Mouse (Mus musculus): ENCODE measurements at regions not wholly inside any gene's neighbourhood (a gene's known extent, or its start where the extent isn't known, plus 50 kb on each side); places are given as distances from the start of the nearest gene placed in this dataset.
"Not testable (repeated sequence)": the region's sequence is repeated elsewhere in the genome, so short reads cannot be mapped to it uniquely, and the experiment has no call there.

- not testable (repeated sequence) for H3K4me3 ChIP-seq (ENCODE audit: low read depth, low read length); H3K27me3 ChIP-seq (replicated peaks; ENCODE audit: control insufficient read depth, insufficient read depth, low read length); H3K4me2 ChIP-seq; H3K36me3 ChIP-seq (ENCODE audit: control insufficient read depth, insufficient read depth, low read length); H3K9ac ChIP-seq (ENCODE audit: low read depth, low read length); H3K4me1 ChIP-seq (replicated peaks; ENCODE audit: control insufficient read depth, insufficient read depth, low read length); DNase-seq (ENCODE audit: low spot score); ATAC-seq (replicated peaks; ENCODE audit: low FRiP score); H3K27ac ChIP-seq (ENCODE audit: low read depth, low read length); H3K9me3 ChIP-seq (ENCODE audit: control insufficient read depth, low read length)
Measured at GRCm38 (mm10) chr12:115059954-115060353, 987.6 kb upstream of the Zfp386 start.

GRCm38 (mm10) chr12:115067251-115067650 is 980.3 kb upstream of the Zfp386 start:
- Histone ChIP-seq H3K4me1 (replicated peaks; ENCODE audit: control insufficient read depth, insufficient read depth, low read length) (no peaks in the 10 kb centered on the region), H3K4me2 (no peak overlapping the region), H3K9me3 (ENCODE audit: control insufficient read depth, low read length) (no peaks in the 10 kb centered on the region), H3K27ac (ENCODE audit: low read depth, low read length) (no peak overlapping the region), H3K4me3 (ENCODE audit: low read depth, low read length) (no peak overlapping the region), H3K36me3 (ENCODE audit: control insufficient read depth, insufficient read depth, low read length) (no peaks in the 10 kb centered on the region), H3K27me3 (replicated peaks; ENCODE audit: control insufficient read depth, insufficient read depth, low read length) (no peaks in the 10 kb centered on the region), H3K9ac (ENCODE audit: low read depth, low read length) (no peak overlapping the region)
- DNase-seq (ENCODE audit: low spot score) (no peak), ATAC-seq (replicated peaks; ENCODE audit: low FRiP score) (no peak)
- WGBS = 80% methylated on average over 2 of the region's 2 CpGs

GRCm38 (mm10) chr12:115091460-115091859 is 956.1 kb upstream of the Zfp386 start:
- not testable (repeated sequence) for H3K9ac ChIP-seq (ENCODE audit: low read depth, low read length); H3K36me3 ChIP-seq (ENCODE audit: control insufficient read depth, insufficient read depth, low read length); DNase-seq (ENCODE audit: low spot score); ATAC-seq (replicated peaks; ENCODE audit: low FRiP score); H3K4me2 ChIP-seq; H3K4me3 ChIP-seq (ENCODE audit: low read depth, low read length); H3K27me3 ChIP-seq (replicated peaks; ENCODE audit: control insufficient read depth, insufficient read depth, low read length); H3K4me1 ChIP-seq (replicated peaks; ENCODE audit: control insufficient read depth, insufficient read depth, low read length); H3K27ac ChIP-seq (ENCODE audit: low read depth, low read length); H3K9me3 ChIP-seq (ENCODE audit: control insufficient read depth, low read length)
- 68% methylated on average over 2 of the region's 2 CpGs for WGBS

- Histone ChIP-seq H3K27me3 (replicated peaks; ENCODE audit: control insufficient read depth, insufficient read depth, low read length) (no peaks in the 10 kb centered on the region), H3K9me3 (ENCODE audit: control insufficient read depth, low read length) (no peaks in the 10 kb centered on the region), H3K36me3 (ENCODE audit: control insufficient read depth, insufficient read depth, low read length) (no peaks in the 10 kb centered on the region), H3K9ac (ENCODE audit: low read depth, low read length) (no peak overlapping the region), H3K4me1 (replicated peaks; ENCODE audit: control insufficient read depth, insufficient read depth, low read length) (no peaks in the 10 kb centered on the region), H3K4me3 (ENCODE audit: low read depth, low read length) (no peak overlapping the region), H3K4me2 (no peak overlapping the region), H3K27ac (ENCODE audit: low read depth, low read length) (no peak overlapping the region)
- ATAC-seq (replicated peaks; ENCODE audit: low FRiP score) = no peak
- DNase-seq (ENCODE audit: low spot score) = no peak
Measured at GRCm38 (mm10) chr12:115109742-115110141, 937.8 kb upstream of the Zfp386 start.

GRCm38 (mm10) chr12:115119134-115119826 is 928.2 kb upstream of the Zfp386 start:
- not testable (repeated sequence) for H3K27me3 ChIP-seq (replicated peaks; ENCODE audit: control insufficient read depth, insufficient read depth, low read length); H3K9ac ChIP-seq (ENCODE audit: low read depth, low read length); H3K27ac ChIP-seq (ENCODE audit: low read depth, low read length); H3K4me3 ChIP-seq (ENCODE audit: low read depth, low read length); H3K9me3 ChIP-seq (ENCODE audit: control insufficient read depth, low read length); H3K36me3 ChIP-seq (ENCODE audit: control insufficient read depth, insufficient read depth, low read length); H3K4me2 ChIP-seq; ATAC-seq (replicated peaks; ENCODE audit: low FRiP score); H3K4me1 ChIP-seq (replicated peaks; ENCODE audit: control insufficient read depth, insufficient read depth, low read length); DNase-seq (ENCODE audit: low spot score)
- 78% methylated on average over 4 of the region's 4 CpGs for WGBS

- WGBS = 53% methylated on average over 1 of the region's 1 CpGs
Measured at GRCm38 (mm10) chr12:115121259-115121658, 926.3 kb upstream of the Zfp386 start.

GRCm38 (mm10) chr12:115121899-115122298 is 925.6 kb upstream of the Zfp386 start:
- H3K4me3 ChIP-seq (ENCODE audit: low read depth, low read length) = no peak overlapping the region
- DNase-seq (ENCODE audit: low spot score) = no peak

More at GRCm38 (mm10) chr12:115121259-115121658, 926.3 kb upstream of the Zfp386 start:
- no peak overlapping the region for H3K27ac ChIP-seq (ENCODE audit: low read depth, low read length)
- no peak overlapping the region for H3K4me3 ChIP-seq (ENCODE audit: low read depth, low read length)
- no peaks in the 10 kb centered on the region for H3K36me3 ChIP-seq (ENCODE audit: control insufficient read depth, insufficient read depth, low read length)
- H3K9me3 ChIP-seq (ENCODE audit: control insufficient read depth, low read length) = 0 out of 2 replicates have a peak, but pooled peaks cover 2% of the 10 kb centered on the region
- DNase-seq (ENCODE audit: low spot score) (no peak), ATAC-seq (replicated peaks; ENCODE audit: low FRiP score) (no peak)
- H3K9ac ChIP-seq (ENCODE audit: low read depth, low read length) = no peak overlapping the region
- no peaks in the 10 kb centered on the region for H3K4me1 ChIP-seq (replicated peaks; ENCODE audit: control insufficient read depth, insufficient read depth, low read length)
- no peaks in the 10 kb centered on the region for H3K27me3 ChIP-seq (replicated peaks; ENCODE audit: control insufficient read depth, insufficient read depth, low read length)
- no peak overlapping the region for H3K4me2 ChIP-seq

GRCm38 (mm10) chr12:115132930-115133329 is 914.6 kb upstream of the Zfp386 start:
- ATAC-seq (replicated peaks; ENCODE audit: low FRiP score); H3K36me3 ChIP-seq (ENCODE audit: control insufficient read depth, insufficient read depth, low read length); H3K4me2 ChIP-seq; H3K4me3 ChIP-seq (ENCODE audit: low read depth, low read length); H3K9me3 ChIP-seq (ENCODE audit: control insufficient read depth, low read length); DNase-seq (ENCODE audit: low spot score); H3K27me3 ChIP-seq (replicated peaks; ENCODE audit: control insufficient read depth, insufficient read depth, low read length); H3K27ac ChIP-seq (ENCODE audit: low read depth, low read length); H3K4me1 ChIP-seq (replicated peaks; ENCODE audit: control insufficient read depth, insufficient read depth, low read length); H3K9ac ChIP-seq (ENCODE audit: low read depth, low read length): not testable (repeated sequence)
- 60% methylated on average over 4 of the region's 6 CpGs for WGBS

More at GRCm38 (mm10) chr12:115121899-115122298, 925.6 kb upstream of the Zfp386 start:
- H3K9ac ChIP-seq (ENCODE audit: low read depth, low read length) = no peak overlapping the region
- H3K27me3 ChIP-seq (replicated peaks; ENCODE audit: control insufficient read depth, insufficient read depth, low read length) = no peaks in the 10 kb centered on the region
- H3K27ac ChIP-seq (ENCODE audit: low read depth, low read length) = no peak overlapping the region
- no peaks in the 10 kb centered on the region for H3K4me1 ChIP-seq (replicated peaks; ENCODE audit: control insufficient read depth, insufficient read depth, low read length)
- ATAC-seq (replicated peaks; ENCODE audit: low FRiP score) = no peak
- H3K4me2 ChIP-seq = no peak overlapping the region
- 0 out of 2 replicates have a peak, but pooled peaks cover 2% of the 10 kb centered on the region for H3K9me3 ChIP-seq (ENCODE audit: control insufficient read depth, low read length)
- H3K36me3 ChIP-seq (ENCODE audit: control insufficient read depth, insufficient read depth, low read length) = no peaks in the 10 kb centered on the region

- ATAC-seq (replicated peaks; ENCODE audit: low FRiP score); DNase-seq (ENCODE audit: low spot score); H3K9ac ChIP-seq (ENCODE audit: low read depth, low read length); H3K4me1 ChIP-seq (replicated peaks; ENCODE audit: control insufficient read depth, insufficient read depth, low read length); H3K27ac ChIP-seq (ENCODE audit: low read depth, low read length); H3K27me3 ChIP-seq (replicated peaks; ENCODE audit: control insufficient read depth, insufficient read depth, low read length); H3K4me3 ChIP-seq (ENCODE audit: low read depth, low read length); H3K36me3 ChIP-seq (ENCODE audit: control insufficient read depth, insufficient read depth, low read length); H3K9me3 ChIP-seq (ENCODE audit: control insufficient read depth, low read length); H3K4me2 ChIP-seq: not testable (repeated sequence)
- 67% methylated on average over 1 of the region's 1 CpGs for WGBS
Measured at GRCm38 (mm10) chr12:115145407-115145806, 902.1 kb upstream of the Zfp386 start.
